Mouse (Mus musculus) embryonic fibroblast, embryonic 13.5 days (primary cell): Measurements from ENCODE around the gene Naaa.

Experiments used
- CTCF ChIP-seq: IDR thresholded peaks from 2 replicates; pipeline ENCODE4 v1.5.1; 2011; ENCODE audit warnings: mild to moderate bottlenecking, control low read depth, low read length, moderate library complexity, borderline replicate concordance; ENCODE audit not compliant: insufficient read depth
- POLR2A ChIP-seq: IDR thresholded peaks from 2 replicates; pipeline ENCODE4 v1.6.1; 2011; ENCODE audit warnings: low read depth, mild to moderate bottlenecking, control low read depth, low read length, moderate library complexity

GRCm38 (mm10) chr5:92291652-92292414 is 13.9 kb upstream of the Naaa start:
- TF ChIP-seq CTCF (no peak), POLR2A (no peak)
